Mouse (Mus musculus) forebrain, embryonic 12.5 days (tissue): ENCODE measurements around the gene Acat1. TPM values are rescaled to one million over a fixed set of nuclear protein-coding genes. Genes with fewer than 3 reads are reported as not detected.

ENCODE experiments used
- polyA plus RNA-seq: library from polyadenylated mRNA; unstranded; fragments of >200 nt; fragmentation: Nextera tagmentation; extraction: Ambion mirVana; gene quantifications from 2 replicates; pipeline ENCODE4 v1.2.1, GENCODE M21; 2016

The Acat1 gene
- polyA plus RNA-seq, 1 experiment from 2014 or later = 79.0 TPM

Other genes with a start within 250 kb of the Acat1 start
- gene Kdelc2, start 226.4 kb downstream of the Acat1 start, polyA plus RNA-seq = 7.4 and 8.1 TPM in 2 replicates
- 0.11 and 0.32 TPM in 2 replicates for gene 4930550C14Rik, start 208.1 kb downstream of the Acat1 start, polyA plus RNA-seq
- 21.7 and 22.8 TPM in 2 replicates for gene Atm, start 73.6 kb downstream of the Acat1 start, polyA plus RNA-seq
- 20.5 and 21.0 TPM in 2 replicates for gene Npat, start 73.3 kb downstream of the Acat1 start, polyA plus RNA-seq
- 48.4 and 48.6 TPM in 2 replicates for gene Cul5, start 59.6 kb upstream of the Acat1 start, polyA plus RNA-seq
- 3.6 and 4.1 TPM in 2 replicates for gene Rab39, start 95.8 kb upstream of the Acat1 start, polyA plus RNA-seq
- gene Slc35f2, start 161.2 kb upstream of the Acat1 start, polyA plus RNA-seq = 3.2 and 3.8 TPM in 2 replicates
- 0.42 TPM in 1 of 2 replicates, not detected in the other for gene Sln, start 239.8 kb upstream of the Acat1 start, polyA plus RNA-seq